Mouse (Mus musculus) cerebellum, postnatal 36 days (tissue): Measurements from ENCODE around the gene Wtap.
"Not testable (repeated sequence)": the region's sequence is repeated elsewhere in the genome, so short reads cannot be mapped to it uniquely, and the experiment has no call there.

Experiments
- DNase-seq, 2 experiments: peaks; one replicate each; pipeline ENCODE4 v3.0.0; 2021 to 2022; ENCODE audit warnings: mixed read lengths in 2 of 2

The Wtap gene

GRCm38 (mm10) chr17:12960331-12960873 is 33.6 kb downstream of the Wtap start, which contains the start of gene Acat2:
Gene Acat2 (minus strand): TSS chr17:12960747.
- peak; percentile 94 for DNase-seq

DNA sequence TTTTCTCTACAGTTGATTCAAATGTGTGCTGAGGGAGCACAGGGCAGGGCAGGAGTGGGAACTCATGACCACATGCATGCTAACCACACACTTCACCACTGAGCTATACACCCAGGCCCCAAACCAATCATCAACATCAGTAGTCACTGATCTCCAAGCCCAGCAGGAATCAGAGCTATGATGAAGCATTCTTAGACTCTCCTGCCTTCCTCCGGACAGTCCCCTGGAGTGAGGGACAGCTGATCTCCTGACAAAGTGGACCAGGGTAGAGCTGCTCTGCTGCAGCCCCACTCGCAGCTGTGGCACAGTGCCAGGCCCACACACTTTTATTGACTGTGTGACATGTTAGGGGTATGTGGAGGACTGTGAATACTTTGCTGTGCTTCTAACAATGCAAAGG is 34.6 kb downstream of the Wtap start:
- not testable (repeated sequence) for DNase-seq

DNA sequence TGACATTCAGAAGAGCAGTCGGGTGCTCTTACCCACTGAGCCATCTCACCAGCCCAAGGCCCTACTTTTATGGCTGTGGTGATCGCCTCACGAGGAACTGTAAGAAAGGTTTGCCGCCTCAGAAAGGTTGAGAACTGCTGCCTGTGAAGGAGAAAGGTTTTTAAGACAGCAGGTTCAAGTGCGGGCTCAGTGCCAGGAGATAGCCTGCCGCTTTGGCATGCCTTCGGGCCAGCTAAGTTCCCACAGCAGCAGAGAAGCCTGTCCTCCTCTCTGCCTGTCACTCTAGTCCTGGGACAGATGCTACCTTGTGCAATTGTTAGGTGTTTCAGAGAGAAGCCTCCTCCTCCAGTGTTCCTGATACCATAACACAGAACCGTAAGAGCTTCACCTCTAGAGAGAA is 37.3 kb downstream of the Wtap start:
- DNase-seq, result peak in 1 of 2 experiments; percentile 10

DNA sequence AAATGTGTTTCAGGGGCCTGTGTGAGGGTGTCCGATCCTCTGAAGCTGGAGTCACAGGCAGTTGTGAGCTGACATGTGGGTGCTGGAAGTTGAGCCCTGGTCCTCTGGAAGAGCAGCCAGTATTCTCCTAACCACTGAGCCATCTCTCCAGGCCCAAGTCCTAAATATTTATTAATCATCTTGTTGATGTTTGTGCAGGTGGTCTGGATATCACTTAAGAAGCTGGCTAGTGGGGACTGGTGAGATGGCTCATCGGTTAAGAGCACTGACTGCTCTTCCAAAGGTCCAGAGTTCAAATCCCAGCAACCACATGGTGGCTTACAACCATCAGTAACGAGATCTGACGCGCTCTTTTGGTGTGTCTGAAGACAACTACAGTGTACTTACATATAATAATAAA is 44.3 kb downstream of the Wtap start:
- DNase-seq, result no peak

GRCm38 (mm10) chr17:12942459-12943162 is 51.4 kb downstream of the Wtap start:
- no peak for DNase-seq

- no peak for DNase-seq
Measured at GRCm38 (mm10) chr17:12941543-12942260, 52.3 kb downstream of the Wtap start.

- DNase-seq, result peak; percentile 48 to 53
Measured at GRCm38 (mm10) chr17:12940151-12940805, 53.7 kb downstream of the Wtap start, which contains the start of gene Acat3. Gene Acat3 (minus strand): TSS chr17:12940600.

- DNase-seq, result not testable (repeated sequence)
Measured at GRCm38 (mm10) chr17:12939377-12940148, 54.4 kb downstream of the Wtap start.

DNA sequence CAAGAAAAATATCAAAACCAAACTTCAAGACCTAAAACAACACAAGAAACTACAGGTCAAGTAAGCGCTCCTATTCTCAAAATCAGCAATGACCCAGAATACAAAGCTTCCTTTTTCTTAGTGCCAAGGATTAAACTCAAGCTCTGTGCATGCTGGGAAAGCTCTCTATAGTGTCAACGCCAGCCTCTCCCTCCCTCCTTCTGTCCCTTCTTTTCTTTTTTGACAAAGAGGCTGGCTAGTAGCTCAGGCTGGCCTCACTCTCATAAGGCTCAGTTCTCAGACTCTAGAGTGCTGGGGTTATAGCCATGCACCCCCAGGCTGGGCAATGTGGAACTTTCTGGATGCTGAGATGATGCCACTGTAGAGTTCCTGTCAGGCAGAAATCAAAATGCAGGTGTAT is 55.9 kb downstream of the Wtap start:
- no peak for DNase-seq

DNA sequence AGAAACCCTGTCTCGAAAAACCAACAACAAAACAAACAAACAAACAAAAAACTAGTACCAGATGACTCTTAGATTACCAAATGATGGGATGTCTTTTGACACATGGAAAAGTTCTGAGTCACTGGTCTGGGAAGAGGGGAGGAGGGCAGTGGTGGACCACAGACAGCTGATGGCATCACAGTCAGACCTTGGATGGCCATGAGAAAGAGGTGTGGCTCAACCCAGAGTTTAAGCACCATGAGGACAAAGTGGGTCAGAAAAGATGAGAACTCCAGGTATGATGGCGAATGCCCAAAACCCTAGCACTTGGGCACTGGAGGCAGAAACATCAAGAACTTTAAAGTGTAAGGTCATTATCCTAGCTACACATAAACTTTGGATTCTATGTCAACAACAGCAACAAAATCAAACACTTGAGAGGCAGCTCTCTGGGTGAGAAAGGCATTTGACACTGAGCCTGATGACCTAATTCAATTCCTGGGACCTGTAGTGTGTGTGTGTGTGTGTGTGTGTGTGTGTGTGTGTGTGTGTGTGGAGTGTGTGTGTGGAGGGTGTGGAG is 56.5 kb downstream of the Wtap start:
- DNase-seq, result no peak

GRCm38 (mm10) chr17:12935719-12936118 is 58.2 kb downstream of the Wtap start:
- no peak for DNase-seq

DNA sequence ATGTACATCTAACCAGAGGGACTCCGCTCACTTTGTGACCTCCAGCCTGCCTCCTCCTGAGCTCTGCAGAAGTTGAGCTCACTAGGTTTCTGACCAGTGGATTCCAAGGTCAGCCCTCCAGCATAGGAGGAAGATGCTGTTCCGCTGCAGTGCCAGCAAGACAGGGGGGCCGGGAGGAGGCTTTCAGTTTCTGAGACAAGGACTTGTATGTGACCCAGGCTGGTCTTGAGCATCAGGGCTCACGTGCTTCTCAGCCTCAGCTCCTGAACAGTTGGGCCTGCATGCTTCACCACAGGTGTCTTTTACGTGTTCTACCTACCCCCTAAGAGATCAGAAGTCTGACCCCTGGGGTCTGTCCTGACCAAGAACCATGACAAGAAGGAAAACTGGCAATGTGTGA is 62.4 kb downstream of the Wtap start:
- not testable (repeated sequence) for DNase-seq

DNA sequence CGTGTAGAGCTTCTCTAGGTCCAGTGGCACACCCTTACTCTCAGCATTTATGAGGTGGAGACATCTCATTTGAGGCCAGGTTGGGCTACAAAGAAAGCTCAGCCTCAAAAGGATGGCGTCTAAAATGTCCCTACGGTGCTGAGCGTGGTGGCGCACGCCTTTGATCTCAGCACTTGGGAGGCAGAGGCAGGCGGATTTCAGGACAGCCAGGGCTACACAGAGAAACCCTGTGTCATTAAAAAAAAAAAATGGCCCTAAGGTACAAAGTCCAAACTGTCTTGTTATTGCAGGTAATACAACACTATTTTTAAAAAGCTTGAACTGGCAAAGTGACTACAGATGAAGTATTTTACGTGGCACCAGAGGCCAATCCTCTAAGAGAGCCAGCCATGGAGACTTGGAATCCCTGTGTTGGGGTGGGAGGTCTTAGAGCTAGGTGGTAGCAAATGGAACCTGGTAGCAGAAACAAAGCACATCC is 68.2 kb downstream of the Wtap start:
- DNase-seq, result no peak

DNA sequence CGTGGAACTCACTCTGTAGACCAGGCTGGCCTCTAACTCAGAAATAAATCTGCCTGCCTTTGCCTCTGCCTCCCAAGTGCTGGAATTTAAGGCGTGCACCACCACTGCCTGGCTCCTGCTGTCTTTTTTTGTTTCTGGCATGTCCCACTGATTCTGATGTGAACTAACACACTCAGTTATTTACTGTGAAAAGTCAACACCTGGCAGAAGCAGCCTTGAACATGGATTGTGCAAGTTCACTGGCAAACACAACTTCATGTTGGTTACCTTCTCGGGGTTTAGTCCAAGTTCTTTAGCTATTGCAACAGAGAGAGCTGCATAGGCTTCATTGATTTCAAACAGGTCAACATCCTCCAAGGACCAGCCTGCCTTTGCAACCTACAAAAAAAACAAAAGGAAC is 69.0 kb downstream of the Wtap start:
- no peak for DNase-seq

DNA sequence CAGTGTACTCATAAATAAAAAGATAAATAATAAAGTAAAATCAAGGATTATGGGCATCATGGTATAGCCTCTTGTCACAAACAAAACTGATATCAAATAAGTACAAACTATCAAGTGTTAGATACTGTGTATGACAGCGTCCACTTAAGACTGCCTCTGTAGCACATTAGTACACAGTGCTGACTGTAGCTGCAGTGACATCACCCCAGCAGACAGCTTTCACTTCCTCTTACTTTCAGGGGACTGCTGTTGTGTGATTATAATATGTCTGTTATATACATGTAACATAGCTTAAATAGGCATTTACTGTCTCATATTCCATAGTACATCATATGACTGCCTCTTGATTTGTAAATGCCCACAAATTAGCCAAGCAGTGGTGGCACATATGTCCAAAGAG is 72.9 kb downstream of the Wtap start:
- no peak for DNase-seq
